Mouse (Mus musculus): ENCODE measurements around the gene Lcn2. TPM values are rescaled to one million over a fixed set of nuclear protein-coding genes. Genes with fewer than 3 reads are reported as not detected.

Lcn2 gene
- polyA plus RNA-seq, 1 experiment from 2014 or later, result not detected

DNA sequence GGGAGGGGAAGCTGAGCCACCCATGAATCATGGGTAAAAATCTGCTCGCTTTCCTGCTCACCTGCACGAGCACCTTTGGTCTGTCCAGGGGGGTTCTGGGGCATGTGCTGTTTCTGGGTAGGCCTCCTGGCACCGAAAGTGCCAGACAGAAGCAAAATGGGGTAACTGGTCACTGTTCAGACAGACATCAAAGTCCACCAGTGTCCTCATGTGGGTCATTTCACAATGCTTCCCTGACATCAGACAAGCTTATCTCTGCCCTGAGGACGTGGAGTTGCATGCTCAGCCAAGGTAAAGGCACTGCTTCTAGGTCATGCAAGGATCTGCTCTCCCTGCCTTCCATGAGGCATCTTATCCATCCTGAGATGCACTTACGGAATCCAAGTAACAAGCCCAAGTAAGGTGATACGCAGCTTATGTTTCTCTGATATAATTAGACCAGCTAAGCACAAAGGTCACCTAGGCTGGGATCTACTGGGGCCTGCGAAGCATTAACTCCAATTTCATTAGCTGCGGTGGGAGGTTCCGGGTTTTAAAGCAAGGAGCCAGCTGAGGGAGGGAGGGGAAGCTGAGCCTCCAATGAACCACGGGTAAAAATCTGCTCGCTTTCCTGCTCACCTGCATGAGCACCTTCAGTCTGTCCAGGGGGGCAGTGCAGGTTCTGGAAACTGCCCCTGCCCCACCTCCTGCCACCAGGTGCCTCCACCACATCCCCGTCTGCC lies 30.5 kb upstream of the Lcn2 start:
- WGBS, result 80% methylated on average over 12 of the region's 12 CpGs
- Histone ChIP-seq H3K9ac (ENCODE audit: low read length) (no peak overlapping the region), H3K27me3 (ENCODE audit: control insufficient read depth, insufficient read depth, low read length) (no peaks in the 10 kb centered on the region), H3K9me3 (ENCODE audit: control insufficient read depth, low read length) (no peaks in the 10 kb centered on the region), H3K27ac (replicated peaks; ENCODE audit: low read depth, low read length) (no peak overlapping the region), H3K4me1 (ENCODE audit: control insufficient read depth, insufficient read depth, low read length) (peaks cover 9% of the 10 kb centered on the region), H3K4me2 (ENCODE audit: low read depth, severe bottlenecking) (no peak overlapping the region), H3K36me3 (ENCODE audit: control insufficient read depth, insufficient read depth, low read length) (peaks cover 25% of the 10 kb centered on the region; the same call in 1 of the 2 replicates), H3K4me3 (ENCODE audit: low read depth, low read length) (no peak overlapping the region)
- DNase-seq (ENCODE audit: low spot score), result no peak
- no peak for ATAC-seq (ENCODE audit: insufficient number of reproducible peaks, low FRiP score, low TSS enrichment, low read depth)

DNA sequence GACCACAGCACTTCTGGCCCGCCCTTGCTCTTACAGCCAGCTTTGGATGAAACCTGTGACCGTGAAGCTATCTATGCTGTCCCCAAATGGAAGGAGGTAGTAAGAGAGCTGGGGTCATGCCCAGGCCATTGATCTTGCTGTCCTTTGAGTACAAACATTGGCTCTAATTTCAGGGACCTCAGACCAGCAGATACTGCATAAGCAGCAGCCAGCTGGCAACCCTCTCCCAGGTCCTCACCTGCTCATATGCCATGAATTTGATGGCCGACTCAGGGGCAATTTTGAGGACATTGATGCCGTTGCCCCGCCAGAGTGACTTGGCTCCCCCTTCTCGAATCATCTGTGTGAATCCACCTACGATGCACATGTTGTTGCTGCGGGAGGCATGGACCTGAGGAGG lies 29.4 kb upstream of the Lcn2 start:
- Histone ChIP-seq H3K9me3 (ENCODE audit: control insufficient read depth, low read length) (no peaks in the 10 kb centered on the region), H3K27ac (replicated peaks; ENCODE audit: low read depth, low read length) (no peak overlapping the region), H3K4me3 (ENCODE audit: low read depth, low read length) (no peak overlapping the region), H3K36me3 (ENCODE audit: control insufficient read depth, insufficient read depth, low read length) (peaks cover 25% of the 10 kb centered on the region; the same call in 1 of the 2 replicates), H3K27me3 (ENCODE audit: control insufficient read depth, insufficient read depth, low read length) (no peaks in the 10 kb centered on the region), H3K4me2 (ENCODE audit: low read depth, severe bottlenecking) (no peak overlapping the region), H3K4me1 (ENCODE audit: control insufficient read depth, insufficient read depth, low read length) (no peaks in the 10 kb centered on the region), H3K9ac (ENCODE audit: low read length) (no peak overlapping the region)
- ATAC-seq (ENCODE audit: insufficient number of reproducible peaks, low FRiP score, low TSS enrichment, low read depth) (no peak), DNase-seq (ENCODE audit: low spot score) (no peak)
- WGBS, result 89% methylated on average over 8 of the region's 8 CpGs

DNA sequence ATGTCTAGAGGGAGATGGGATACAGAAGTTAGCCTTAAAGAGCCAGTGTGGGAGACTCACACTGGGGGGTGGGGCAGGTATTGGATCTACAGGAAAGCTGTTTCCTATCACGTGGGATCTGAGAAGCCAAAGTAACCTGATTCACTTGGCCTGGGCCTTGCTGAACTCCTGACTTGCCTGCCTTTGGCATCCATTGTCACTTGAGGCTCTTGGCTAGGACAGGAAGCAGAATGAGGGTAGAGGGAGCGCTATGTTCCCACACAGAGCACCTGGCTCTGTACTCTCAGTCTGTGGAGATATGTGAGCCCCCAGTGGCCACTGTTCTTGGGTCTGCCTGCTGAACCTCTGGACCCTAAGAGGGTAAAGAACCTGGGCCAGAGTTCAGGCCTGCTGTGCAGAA lies 28.5 kb upstream of the Lcn2 start:
- no peak overlapping the region for H3K4me3 ChIP-seq (ENCODE audit: low read depth, low read length)
- 81% methylated on average over 2 of the region's 2 CpGs for WGBS

DNA sequence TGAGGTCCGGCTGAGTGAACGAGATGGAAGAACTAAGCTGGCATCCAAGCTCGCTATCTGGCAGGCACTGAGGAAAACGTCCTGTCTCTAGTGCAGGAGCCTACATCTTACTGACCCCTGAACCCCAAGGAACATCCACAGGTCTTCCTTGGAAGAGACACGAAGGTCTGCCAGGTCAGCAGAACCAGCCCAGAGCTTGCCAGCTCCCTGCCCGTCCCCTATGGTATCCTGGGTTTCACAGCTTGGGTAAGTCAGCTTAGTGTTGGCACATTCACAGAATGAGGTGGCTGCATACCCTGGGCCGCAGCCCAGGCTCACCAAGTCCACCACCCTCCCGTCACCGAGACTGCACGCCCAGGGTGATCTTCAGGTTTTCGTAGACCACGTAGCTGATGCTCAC lies 27.7 kb upstream of the Lcn2 start:
- H3K9me3 ChIP-seq (ENCODE audit: control insufficient read depth, low read length), result no peaks in the 10 kb centered on the region
- no peak overlapping the region for H3K27ac ChIP-seq (replicated peaks; ENCODE audit: low read depth, low read length)
- H3K4me3 ChIP-seq (ENCODE audit: low read depth, low read length), result no peak overlapping the region
- H3K27me3 ChIP-seq (ENCODE audit: control insufficient read depth, insufficient read depth, low read length), result no peaks in the 10 kb centered on the region
- no peaks in the 10 kb centered on the region for H3K4me1 ChIP-seq (ENCODE audit: control insufficient read depth, insufficient read depth, low read length)
- H3K4me2 ChIP-seq (ENCODE audit: low read depth, severe bottlenecking), result no peak overlapping the region
- WGBS, result 95% methylated on average over 12 of the region's 12 CpGs
- no peak for ATAC-seq (ENCODE audit: insufficient number of reproducible peaks, low FRiP score, low TSS enrichment, low read depth)
- peaks cover 25% of the 10 kb centered on the region; the same call in 1 of the 2 replicates for H3K36me3 ChIP-seq (ENCODE audit: control insufficient read depth, insufficient read depth, low read length)
- H3K9ac ChIP-seq (ENCODE audit: low read length), result no peak overlapping the region
- DNase-seq (ENCODE audit: low spot score), result no peak

More for the DNA sequence above, 28.5 kb upstream of the Lcn2 start:
- no peak for ATAC-seq (ENCODE audit: insufficient number of reproducible peaks, low FRiP score, low TSS enrichment, low read depth)
- H3K36me3 ChIP-seq (ENCODE audit: control insufficient read depth, insufficient read depth, low read length), result peaks cover 25% of the 10 kb centered on the region; the same call in 1 of the 2 replicates
- H3K9ac ChIP-seq (ENCODE audit: low read length), result no peak overlapping the region
- no peak for DNase-seq (ENCODE audit: low spot score)
- no peaks in the 10 kb centered on the region for H3K4me1 ChIP-seq (ENCODE audit: control insufficient read depth, insufficient read depth, low read length)
- no peak overlapping the region for H3K4me2 ChIP-seq (ENCODE audit: low read depth, severe bottlenecking)
- no peak overlapping the region for H3K27ac ChIP-seq (replicated peaks; ENCODE audit: low read depth, low read length)
- no peaks in the 10 kb centered on the region for H3K27me3 ChIP-seq (ENCODE audit: control insufficient read depth, insufficient read depth, low read length)
- H3K9me3 ChIP-seq (ENCODE audit: control insufficient read depth, low read length), result no peaks in the 10 kb centered on the region

DNA sequence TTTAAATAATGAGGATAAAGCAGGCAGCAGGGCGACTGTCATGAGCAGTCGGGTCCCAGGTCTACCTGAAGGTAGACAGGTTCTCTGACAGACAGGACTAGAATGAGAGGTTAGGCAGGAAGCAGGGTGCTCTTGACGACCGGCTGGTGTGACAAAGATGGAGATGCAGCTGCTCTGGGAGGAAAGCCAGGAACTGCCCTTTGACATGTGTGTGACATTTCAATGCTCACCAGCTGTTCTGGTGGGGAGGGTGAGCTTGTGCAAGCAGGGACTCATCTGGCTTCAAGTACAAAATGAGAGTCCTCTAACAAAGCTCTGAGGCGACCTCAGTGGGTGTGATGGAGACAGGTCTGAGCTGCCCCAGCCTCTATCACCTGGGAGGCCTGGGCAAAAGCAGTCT lies 25.9 kb upstream of the Lcn2 start:
- Histone ChIP-seq H3K4me2 (ENCODE audit: low read depth, severe bottlenecking) (no peak overlapping the region), H3K4me1 (ENCODE audit: control insufficient read depth, insufficient read depth, low read length) (peaks cover 4% of the 10 kb centered on the region; the same call in 1 of the 2 replicates), H3K27ac (replicated peaks; ENCODE audit: low read depth, low read length) (no peak overlapping the region), H3K36me3 (ENCODE audit: control insufficient read depth, insufficient read depth, low read length) (peaks cover 22% of the 10 kb centered on the region; the same call in 1 of the 2 replicates), H3K4me3 (ENCODE audit: low read depth, low read length) (no peak overlapping the region), H3K9me3 (ENCODE audit: control insufficient read depth, low read length) (no peaks in the 10 kb centered on the region), H3K27me3 (ENCODE audit: control insufficient read depth, insufficient read depth, low read length) (no peaks in the 10 kb centered on the region), H3K9ac (ENCODE audit: low read length) (no peak overlapping the region)
- DNase-seq (ENCODE audit: low spot score) (no peak), ATAC-seq (ENCODE audit: insufficient number of reproducible peaks, low FRiP score, low TSS enrichment, low read depth) (no peak)
- WGBS, result 45% methylated on average over 5 of the region's 5 CpGs

DNA sequence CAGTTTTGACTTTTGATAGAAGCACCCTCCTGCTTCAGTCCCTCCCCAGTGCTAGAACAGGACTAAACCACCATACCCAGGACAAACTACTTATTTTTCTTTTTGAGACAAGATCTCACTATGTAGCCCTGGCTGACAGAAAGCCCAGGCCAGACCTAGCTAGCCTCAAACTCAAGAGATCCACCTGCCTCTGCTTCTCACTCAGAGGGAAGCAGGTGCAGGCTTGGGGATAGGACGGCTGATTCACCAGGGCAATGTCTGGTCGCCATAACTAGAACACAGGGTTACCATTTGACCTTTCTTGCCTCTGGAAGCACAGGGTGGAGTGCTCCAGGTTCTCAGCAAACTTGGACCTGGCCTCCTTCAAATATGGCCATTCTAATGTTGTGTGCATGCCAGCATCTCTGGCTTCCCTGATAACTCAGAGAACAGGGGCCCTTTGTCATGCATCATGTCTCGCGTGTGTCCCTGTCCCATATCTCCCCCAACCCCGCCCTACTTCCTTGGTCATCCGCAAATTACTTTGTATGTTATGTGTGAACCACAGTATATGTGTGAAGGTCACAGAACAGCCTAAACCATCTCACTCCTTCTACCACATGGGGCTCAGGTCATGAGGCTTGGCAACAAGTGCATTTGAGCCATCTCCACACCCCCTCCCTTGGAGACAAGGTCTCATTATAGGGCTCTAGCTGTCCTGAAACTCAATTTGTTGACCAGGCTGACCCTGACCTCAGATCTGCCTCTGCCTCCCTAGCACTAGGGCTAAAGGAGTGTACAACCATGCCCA lies 24.9 kb upstream of the Lcn2 start:
- DNase-seq (ENCODE audit: low spot score) (no peak), ATAC-seq (ENCODE audit: insufficient number of reproducible peaks, low FRiP score, low TSS enrichment, low read depth) (no peak)
- 91% methylated on average over 6 of the region's 6 CpGs for WGBS
- Histone ChIP-seq H3K9ac (ENCODE audit: low read length) (no peak overlapping the region), H3K9me3 (ENCODE audit: control insufficient read depth, low read length) (no peaks in the 10 kb centered on the region), H3K27me3 (ENCODE audit: control insufficient read depth, insufficient read depth, low read length) (no peaks in the 10 kb centered on the region), H3K4me1 (ENCODE audit: control insufficient read depth, insufficient read depth, low read length) (peaks cover 10% of the 10 kb centered on the region; the same call in 1 of the 2 replicates), H3K4me2 (ENCODE audit: low read depth, severe bottlenecking) (no peak overlapping the region), H3K36me3 (ENCODE audit: control insufficient read depth, insufficient read depth, low read length) (peaks cover 22% of the 10 kb centered on the region; the same call in 1 of the 2 replicates), H3K4me3 (ENCODE audit: low read depth, low read length) (no peak overlapping the region), H3K27ac (replicated peaks; ENCODE audit: low read depth, low read length) (no peak overlapping the region)

DNA sequence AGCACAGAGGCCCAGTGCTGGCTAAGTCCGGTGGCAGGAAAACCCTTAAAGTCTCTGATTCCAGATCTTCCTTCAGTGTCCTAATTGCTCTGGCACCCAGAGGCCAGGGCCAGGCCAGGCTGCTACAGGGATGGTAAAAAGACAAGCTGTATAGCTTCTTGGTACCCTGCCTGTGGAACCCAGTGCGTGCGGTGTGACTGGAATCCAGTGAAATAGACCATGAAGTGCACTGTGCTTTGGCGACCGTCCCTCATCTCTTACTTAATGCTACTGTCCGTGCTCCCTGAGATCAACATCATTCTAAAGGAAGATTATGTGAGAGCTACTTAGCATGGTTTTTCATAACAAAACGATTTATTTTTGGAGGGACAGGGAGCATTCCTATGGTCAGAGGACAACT lies 23.4 kb upstream of the Lcn2 start:
- 87% methylated on average over 7 of the region's 7 CpGs for WGBS
- H3K27ac ChIP-seq (replicated peaks; ENCODE audit: low read depth, low read length), result no peak overlapping the region
- H3K9me3 ChIP-seq (ENCODE audit: control insufficient read depth, low read length), result no peaks in the 10 kb centered on the region
- no peak for ATAC-seq (ENCODE audit: insufficient number of reproducible peaks, low FRiP score, low TSS enrichment, low read depth)
- DNase-seq (ENCODE audit: low spot score), result no peak
- H3K36me3 ChIP-seq (ENCODE audit: control insufficient read depth, insufficient read depth, low read length), result peaks cover 13% of the 10 kb centered on the region; the same call in 1 of the 2 replicates
- no peaks in the 10 kb centered on the region for H3K27me3 ChIP-seq (ENCODE audit: control insufficient read depth, insufficient read depth, low read length)
- H3K4me1 ChIP-seq (ENCODE audit: control insufficient read depth, insufficient read depth, low read length), result peaks cover 10% of the 10 kb centered on the region; the same call in 1 of the 2 replicates
- no peak overlapping the region for H3K4me2 ChIP-seq (ENCODE audit: low read depth, severe bottlenecking)
- H3K9ac ChIP-seq (ENCODE audit: low read length), result no peak overlapping the region
- H3K4me3 ChIP-seq (ENCODE audit: low read depth, low read length), result no peak overlapping the region

Data from limb, embryonic 11.5 days (tissue).